Mouse (Mus musculus) hindbrain, embryonic 11.5 days (tissue): Measurements from ENCODE around the gene Vmn1r208. TPM values are rescaled to one million over a fixed set of nuclear protein-coding genes. Genes with fewer than 3 reads are reported as not detected.
"Not testable (repeated sequence)": the region's sequence is repeated elsewhere in the genome, so short reads cannot be mapped to it uniquely, and the experiment has no call there.

Experiments
- ATAC-seq: fragments of 200-750 bp; cut with Nextera tagmentation; 2 replicates; pipeline ENCODE4 v1.8.0; 2017; ENCODE audit warnings: mild to moderate bottlenecking, moderate TSS enrichment, moderate library complexity; ENCODE audit not compliant: low FRiP score
- DNase-seq: peaks from one replicate; pipeline ENCODE4 v3.0.0-alpha.2; 2015; ENCODE audit warnings: low spot score
- H3K27ac ChIP-seq: fragments of 300-500 bp; sonication (generic); 2 replicates; pipeline ENCODE4 v1.5.1; 2014; ENCODE audit warnings: mild to moderate bottlenecking, low read depth, low read length
- H3K27me3 ChIP-seq: fragments of 300-500 bp; sonication (generic); 2 replicates; pipeline ENCODE4 v1.6.1; 2014; ENCODE audit warnings: mild to moderate bottlenecking, low read length, moderate library complexity, mixed read lengths; ENCODE audit not compliant: control insufficient read depth, insufficient read depth
- H3K36me3 ChIP-seq: fragments of 300-500 bp; sonication (generic); 2 replicates; pipeline ENCODE4 v1.6.1; 2014; ENCODE audit warnings: mild to moderate bottlenecking, low read length, moderate library complexity, mixed read lengths; ENCODE audit not compliant: control insufficient read depth, insufficient read depth
- H3K4me1 ChIP-seq: fragments of 300-500 bp; sonication (generic); replicated peaks from 2 replicates; pipeline ENCODE4 v1.6.1; 2014; ENCODE audit warnings: low read length, mixed read lengths; ENCODE audit not compliant: control insufficient read depth, insufficient read depth
- H3K4me2 ChIP-seq: fragments of 300-500 bp; sonication (generic); replicated peaks from 2 replicates; pipeline ENCODE4 v1.6.1; 2014; ENCODE audit warnings: mild to moderate bottlenecking, low read depth, low read length
- H3K4me3 ChIP-seq: fragments of 300-500 bp; sonication (generic); 2 replicates; pipeline ENCODE4 v1.5.1; 2014; ENCODE audit warnings: low read depth, low read length
- H3K9ac ChIP-seq: fragments of 300-500 bp; sonication (generic); 2 replicates; pipeline ENCODE4 v1.6.1; 2014; ENCODE audit warnings: low read depth, low read length
- H3K9me3 ChIP-seq: fragments of 300-500 bp; sonication (generic); 2 replicates; pipeline ENCODE4 v1.6.1; 2016; ENCODE audit warnings: low read length; ENCODE audit not compliant: control insufficient read depth
- WGBS: fragments of 180-500 bp; shearing (Covaris S2); extraction: QIAGEN DNeasy Blood & Tissue Kit; methylation state at CpG from one replicate; pipeline ENCODE4 v1.1.7; 2014; 5-methylcytosine and 5-hydroxymethylcytosine counted together
- polyA plus RNA-seq: library from polyadenylated mRNA; unstranded; fragments of >200 nt; fragmentation: Nextera tagmentation; extraction: Ambion mirVana; gene quantifications from 2 replicates; pipeline ENCODE4 v1.2.1, GENCODE M21; 2014

Vmn1r208 gene
- polyA plus RNA-seq, result not detected in 2 replicates

GRCm38 (mm10) chr13:22777300-22777699, at the start of gene Vmn1r208:
Gene Vmn1r208 (minus strand): TSS chr13:22777400.
- not testable (repeated sequence) for H3K4me1 ChIP-seq, H3K36me3 ChIP-seq, H3K4me2 ChIP-seq, H3K27ac ChIP-seq, H3K4me3 ChIP-seq, DNase-seq, H3K9me3 ChIP-seq, H3K27me3 ChIP-seq, H3K9ac ChIP-seq, ATAC-seq
- no CpG with 5 or more reads among the region's 7 CpGs for WGBS

GRCm38 (mm10) chr13:22821601-22822000, 44.4 kb upstream of the Vmn1r208 start:
- not testable (repeated sequence) for H3K27ac ChIP-seq, ATAC-seq, H3K9ac ChIP-seq, H3K36me3 ChIP-seq, H3K4me3 ChIP-seq, H3K4me1 ChIP-seq, H3K27me3 ChIP-seq, H3K9me3 ChIP-seq, DNase-seq, H3K4me2 ChIP-seq
- WGBS, result 93% methylated on average over 1 of the region's 1 CpGs

GRCm38 (mm10) chr13:22809582-22809981, 32.4 kb upstream of the Vmn1r208 start, which contains the start of gene Vmn1r209:
Gene Vmn1r209 (minus strand): TSS chr13:22809682.
- not testable (repeated sequence) for H3K4me1 ChIP-seq, H3K4me2 ChIP-seq, ATAC-seq, H3K27me3 ChIP-seq, H3K27ac ChIP-seq, H3K4me3 ChIP-seq, DNase-seq, H3K9ac ChIP-seq, H3K9me3 ChIP-seq, H3K36me3 ChIP-seq

GRCm38 (mm10) chr13:22788096-22788495, 10.9 kb upstream of the Vmn1r208 start:
- not testable (repeated sequence) for H3K4me3 ChIP-seq, H3K4me2 ChIP-seq, ATAC-seq, DNase-seq, H3K9ac ChIP-seq, H3K4me1 ChIP-seq, H3K27me3 ChIP-seq, H3K27ac ChIP-seq, H3K9me3 ChIP-seq, H3K36me3 ChIP-seq
- 77% methylated on average over 3 of the region's 3 CpGs for WGBS

GRCm38 (mm10) chr13:22784159-22784558, 7.0 kb upstream of the Vmn1r208 start:
- not testable (repeated sequence) for H3K4me3 ChIP-seq, ATAC-seq, DNase-seq, H3K4me2 ChIP-seq, H3K4me1 ChIP-seq, H3K27ac ChIP-seq, H3K27me3 ChIP-seq, H3K36me3 ChIP-seq, H3K9me3 ChIP-seq, H3K9ac ChIP-seq

GRCm38 (mm10) chr13:22771592-22771991, 5.6 kb downstream of the Vmn1r208 start:
- not testable (repeated sequence) for H3K4me3 ChIP-seq, H3K9me3 ChIP-seq, DNase-seq, H3K36me3 ChIP-seq, H3K27me3 ChIP-seq, H3K27ac ChIP-seq, H3K4me2 ChIP-seq, ATAC-seq, H3K4me1 ChIP-seq, H3K9ac ChIP-seq
- 67% methylated on average over 1 of the region's 2 CpGs for WGBS

GRCm38 (mm10) chr13:22747524-22747923, 29.7 kb downstream of the Vmn1r208 start:
- no peaks in the 10 kb centered on the region for H3K27me3 ChIP-seq
- H3K4me1 ChIP-seq, result no peaks in the 10 kb centered on the region
- no peak overlapping the region for H3K4me2 ChIP-seq
- no peak overlapping the region for H3K27ac ChIP-seq
- no peaks in the 10 kb centered on the region for H3K36me3 ChIP-seq
- no peaks in the 10 kb centered on the region for H3K9me3 ChIP-seq
- no peak overlapping the region for H3K9ac ChIP-seq
- no peak overlapping the region for H3K4me3 ChIP-seq
- peak; percentile 5 for DNase-seq
- no peak for ATAC-seq

GRCm38 (mm10) chr13:22729529-22729928, 47.7 kb downstream of the Vmn1r208 start, which contains the start of gene Vmn1r207-ps:
Gene Vmn1r207-ps (minus strand): TSS chr13:22729629.
- H3K27me3 ChIP-seq, H3K27ac ChIP-seq, H3K4me3 ChIP-seq, H3K9ac ChIP-seq, H3K36me3 ChIP-seq, DNase-seq, ATAC-seq, H3K4me2 ChIP-seq, H3K4me1 ChIP-seq, H3K9me3 ChIP-seq: not testable (repeated sequence)
